Mouse (Mus musculus): ENCODE data around the gene Olfr1371.

The Olfr1371 gene

GRCm38 (mm10) chr11:52213887-52214286 is at the start of gene Olfr1371:
Olfr1371 (minus strand) TSS chr11:52213987.
- no peak for DNase-seq

DNA sequence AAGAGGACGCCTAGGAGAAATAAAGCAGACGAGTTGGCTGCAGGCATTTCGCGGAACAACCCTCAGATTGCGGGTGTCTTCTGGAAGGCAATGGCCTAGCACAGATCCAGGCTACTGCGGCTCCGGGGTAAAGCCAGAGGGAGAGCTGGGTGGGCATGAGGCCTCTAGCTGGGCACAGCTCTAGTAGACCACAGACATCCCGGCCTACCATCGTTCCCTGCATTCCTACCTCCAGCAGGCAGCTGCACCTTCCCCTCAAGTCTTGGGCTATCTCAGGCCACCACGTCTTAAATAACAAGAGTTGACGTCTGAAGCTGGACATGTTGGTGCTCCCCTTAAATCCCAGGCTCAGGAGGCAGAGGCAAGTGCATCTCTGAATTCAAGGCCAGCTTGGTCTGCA is 48.6 kb upstream of the Olfr1371 start:
- DNase-seq = no peak

- no peak for DNase-seq
These were observed 48.1 kb upstream of the Olfr1371 start for GRCm38 (mm10) chr11:52261937-52262336.

DNA sequence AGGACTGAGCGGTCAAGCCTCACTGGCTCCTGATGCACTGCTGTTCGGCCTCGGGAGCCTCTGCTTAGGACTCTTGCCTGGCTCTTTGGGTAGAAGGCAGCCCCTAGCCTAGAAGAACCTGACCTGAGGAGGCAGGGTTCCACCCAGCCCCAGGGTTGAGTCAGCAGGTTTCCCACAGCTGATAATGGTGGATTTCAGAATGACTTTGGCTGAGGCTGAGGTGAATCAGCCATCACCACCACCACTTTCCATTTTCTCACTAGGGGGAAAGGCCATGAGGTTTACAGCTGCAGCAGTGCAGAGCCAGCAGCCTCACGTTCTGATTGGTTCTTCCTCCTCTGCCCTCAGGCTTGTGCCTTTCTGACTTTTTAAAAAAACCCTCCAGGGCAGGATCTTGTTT is 47.1 kb upstream of the Olfr1371 start:
- DNase-seq = no peak

DNA sequence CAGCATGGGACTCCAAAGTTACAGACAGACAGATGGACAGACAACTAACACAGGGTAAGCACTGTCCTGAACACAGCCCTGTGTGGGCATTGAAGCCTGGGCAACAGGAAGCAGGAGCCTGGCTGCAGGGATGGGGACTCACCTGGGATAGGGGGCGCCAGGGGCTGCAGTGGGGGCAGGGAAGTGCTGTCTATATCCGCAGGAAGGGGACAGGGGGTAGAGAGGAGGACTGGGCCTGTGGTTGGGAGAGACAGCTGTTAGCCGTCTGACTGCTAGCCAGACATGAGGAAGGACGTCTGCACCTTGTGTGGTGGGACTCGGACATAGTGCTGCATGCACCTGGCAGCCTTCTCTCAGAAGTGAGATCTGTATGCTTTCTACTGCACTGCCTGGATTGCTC is 44.9 kb upstream of the Olfr1371 start:
- no peak for DNase-seq

DNA sequence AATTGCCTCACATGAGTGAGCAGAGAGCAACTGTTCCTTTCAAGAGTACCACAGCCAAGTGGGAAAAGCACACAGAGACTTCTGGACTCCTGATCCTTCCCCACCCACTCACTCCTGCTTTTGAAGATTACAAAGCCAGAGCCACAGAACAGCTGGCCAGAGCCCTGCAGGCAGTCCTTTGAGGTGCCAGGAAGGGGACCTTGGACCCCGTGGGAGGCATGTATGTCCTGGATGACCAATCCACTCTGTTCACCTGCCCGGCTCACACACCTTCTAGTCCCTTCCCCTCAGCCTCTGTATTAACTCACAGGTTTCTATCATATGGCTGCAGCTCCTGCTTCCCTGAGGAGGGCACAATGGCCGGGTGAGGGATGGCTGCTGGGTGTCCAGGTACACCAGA is 43.6 kb upstream of the Olfr1371 start:
- DNase-seq = no peak

- no peak for DNase-seq
These were observed 41.3 kb upstream of the Olfr1371 start for GRCm38 (mm10) chr11:52255077-52255476.

DNA sequence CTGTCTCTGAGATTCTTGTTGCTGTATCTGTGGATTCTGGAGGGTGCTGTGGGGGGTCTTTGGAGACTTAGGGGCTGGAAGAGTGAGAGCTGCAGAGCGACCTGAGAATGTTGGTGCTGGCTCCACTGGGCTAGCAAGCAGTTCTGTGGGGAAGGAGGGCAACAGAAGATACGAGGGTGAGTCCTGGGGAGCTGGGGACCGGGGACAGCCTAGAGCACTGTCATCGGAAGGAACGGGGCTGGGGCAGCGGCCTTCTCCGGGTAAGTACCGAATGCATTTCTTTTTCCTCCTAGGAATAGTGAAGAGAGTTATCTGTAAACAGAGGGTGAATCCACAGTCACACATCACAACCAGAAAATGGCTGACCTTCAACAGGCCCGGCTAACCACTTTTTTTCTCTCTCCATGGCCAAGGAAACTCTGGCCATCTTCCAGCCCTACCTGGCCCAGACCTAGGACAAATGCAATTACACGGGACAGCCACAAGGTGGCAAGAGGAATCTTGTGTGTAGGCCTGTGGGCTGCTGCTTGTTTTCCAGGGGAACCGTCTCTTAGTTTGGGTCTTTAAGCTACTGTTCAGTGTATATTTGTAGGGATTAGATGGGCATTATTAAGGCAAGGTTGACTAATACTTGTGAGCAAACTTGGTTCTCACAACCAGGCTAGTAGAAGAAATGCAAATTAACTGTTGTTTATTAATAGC is 40.0 kb upstream of the Olfr1371 start:
- peak; percentile 81 for DNase-seq

GRCm38 (mm10) chr11:52252692-52253091 is 38.9 kb upstream of the Olfr1371 start:
- DNase-seq = no peak

- DNase-seq = no peak
These were observed 38.0 kb upstream of the Olfr1371 start for GRCm38 (mm10) chr11:52251770-52252169.

DNA sequence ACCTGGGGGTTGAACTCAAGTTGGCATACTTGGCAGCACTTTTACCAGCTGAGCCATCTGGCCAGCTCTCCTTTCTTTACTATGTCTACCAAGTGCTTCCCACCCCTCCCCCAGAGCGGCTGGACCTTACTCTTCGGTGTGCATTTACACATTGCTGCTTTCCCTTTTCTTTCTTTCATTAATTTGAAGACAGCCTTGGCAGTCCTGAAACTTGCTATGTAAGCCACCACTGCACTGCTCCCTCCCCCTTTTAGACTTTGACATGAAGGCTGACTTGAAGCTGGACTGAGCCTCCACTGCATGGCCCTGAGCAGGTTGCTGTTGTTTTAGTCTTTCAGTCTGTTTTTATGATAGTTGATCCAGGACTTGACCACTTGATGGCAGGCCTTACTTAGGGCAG is 35.7 kb upstream of the Olfr1371 start:
- no peak for DNase-seq

GRCm38 (mm10) chr11:52240898-52241542 is 27.2 kb upstream of the Olfr1371 start:
- no peak for DNase-seq

- no peak for DNase-seq
These were observed 20.7 kb upstream of the Olfr1371 start for GRCm38 (mm10) chr11:52234509-52234908.

GRCm38 (mm10) chr11:52233906-52234305 is 20.1 kb upstream of the Olfr1371 start:
- no peak for DNase-seq

DNA sequence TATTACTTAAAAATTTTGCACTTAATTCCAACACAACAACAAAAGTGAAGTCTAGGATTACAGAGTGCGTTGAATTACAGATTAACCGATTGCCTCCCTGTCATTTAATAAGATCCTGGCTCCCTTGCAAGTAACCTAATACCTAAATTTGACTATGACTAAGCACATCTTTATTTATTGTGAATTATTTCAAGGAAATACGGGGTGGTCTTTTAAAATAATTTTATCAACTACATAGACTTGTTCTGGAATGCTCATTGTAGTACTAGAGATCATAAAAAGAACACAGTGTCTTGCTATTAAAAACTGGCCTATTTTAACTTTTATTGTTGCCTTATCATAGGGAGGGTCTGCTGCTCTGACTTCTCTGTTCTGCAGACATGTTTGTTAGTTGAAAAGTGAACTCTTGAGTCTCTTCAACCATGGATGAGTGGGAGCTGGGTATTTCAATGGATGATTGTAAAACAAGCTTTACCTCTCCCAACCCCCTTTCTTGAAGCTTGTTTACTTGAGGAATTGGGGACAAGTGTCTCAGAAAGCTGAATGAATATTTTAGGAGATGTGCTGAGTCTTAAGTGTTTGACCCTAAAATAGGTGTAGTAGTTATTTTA is 19.4 kb upstream of the Olfr1371 start:
- DNase-seq = no peak

- peak; percentile 89 for DNase-seq
These were observed 18.1 kb upstream of the Olfr1371 start, which contains the start of gene Skp1a for GRCm38 (mm10) chr11:52231606-52232541. Skp1a (plus strand) TSS chr11:52231995.

DNA sequence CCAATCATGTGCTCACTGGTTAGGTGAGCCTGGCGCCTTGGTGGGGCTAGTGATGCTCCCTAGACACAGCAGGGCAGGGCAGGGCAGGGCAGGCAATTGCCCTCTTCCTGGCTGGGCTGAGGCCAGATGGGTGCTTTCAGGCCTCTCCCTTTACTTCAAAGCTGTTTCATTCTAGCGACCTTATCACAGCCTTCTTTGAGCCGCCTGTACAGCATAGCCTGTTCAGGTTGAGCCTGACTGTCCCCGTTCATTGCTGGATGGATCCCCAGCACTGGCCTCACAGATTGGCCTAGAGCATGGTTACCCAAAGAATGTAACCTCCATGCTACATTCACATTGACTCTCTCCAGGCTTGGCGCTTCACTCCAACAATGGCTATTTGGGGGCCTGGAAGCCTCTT is 16.9 kb upstream of the Olfr1371 start:
- DNase-seq = no peak

DNA sequence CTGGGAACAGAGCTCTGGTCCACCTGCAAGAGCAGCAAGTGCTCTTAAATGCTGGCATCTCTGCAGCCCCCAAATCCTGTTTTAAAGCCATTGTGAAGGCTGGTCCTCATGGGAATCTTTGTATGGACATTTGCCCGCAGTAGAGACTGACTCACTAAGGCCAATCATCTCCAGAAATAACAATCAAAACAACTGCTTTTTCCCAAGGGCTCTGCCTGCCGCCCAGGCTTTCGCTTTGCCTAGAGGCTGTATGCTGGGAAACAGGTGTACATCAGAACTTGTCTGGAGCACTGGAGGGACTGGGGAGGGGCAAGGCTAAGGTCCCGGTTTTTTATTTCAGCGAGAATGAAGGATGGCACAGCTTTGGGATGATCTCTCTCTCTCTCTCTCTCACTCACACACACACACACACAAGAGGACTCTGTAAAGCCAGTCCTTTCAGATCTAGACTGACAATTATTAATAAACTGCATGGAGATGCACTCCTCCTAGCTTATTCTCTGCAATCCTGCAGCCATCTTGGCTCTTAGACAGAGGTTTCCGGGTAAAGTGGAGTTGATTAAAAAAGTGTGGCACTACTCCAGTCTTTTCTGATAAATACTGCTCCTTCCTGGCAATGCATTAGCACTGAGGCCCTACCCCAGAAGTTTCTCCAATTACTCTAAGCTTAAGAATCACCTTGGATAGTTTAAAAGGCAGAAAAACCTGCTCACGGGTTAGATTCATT is 15.1 kb upstream of the Olfr1371 start:
- DNase-seq = no peak

DNA sequence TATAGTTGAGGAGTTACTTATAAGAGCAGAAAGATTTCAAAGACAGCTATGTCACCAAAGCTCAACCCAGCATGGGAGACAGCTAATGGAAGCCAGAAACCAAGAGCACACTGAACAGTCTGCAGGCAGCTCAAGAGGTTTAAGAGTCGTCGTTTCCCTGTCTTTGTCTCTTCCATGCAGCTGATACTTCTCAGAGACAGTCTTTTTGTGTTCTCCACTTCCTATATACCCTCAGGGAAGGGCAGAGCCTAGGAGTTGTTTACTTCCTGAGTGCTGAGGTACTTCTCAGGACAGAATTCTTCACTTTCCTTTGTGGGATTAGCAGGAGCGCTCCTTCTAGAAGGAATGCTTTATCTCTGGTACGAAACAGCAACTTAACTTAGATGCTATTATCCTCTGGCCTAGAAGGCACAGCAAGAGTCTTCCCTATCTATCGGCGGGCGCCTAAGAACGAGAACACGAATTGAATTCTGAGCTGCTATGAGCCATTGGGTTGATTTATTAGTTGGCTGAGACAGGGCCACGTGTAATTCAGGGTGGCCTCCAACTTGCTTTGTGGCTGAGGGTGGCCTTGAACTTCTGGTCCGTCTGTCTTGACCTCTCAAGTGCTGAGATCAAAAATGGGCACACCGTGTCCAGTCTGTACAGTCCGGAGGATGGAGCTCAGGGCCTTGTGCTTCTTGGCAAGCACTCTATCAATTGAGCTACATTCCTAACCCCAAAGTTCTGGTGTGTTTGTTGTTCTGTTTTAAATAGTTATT is 13.9 kb upstream of the Olfr1371 start:
- no peak for DNase-seq

- no peak for DNase-seq
These were observed 13.3 kb upstream of the Olfr1371 start for GRCm38 (mm10) chr11:52227053-52227452.

GRCm38 (mm10) chr11:52225986-52226599 is 12.3 kb upstream of the Olfr1371 start:
- DNase-seq = no peak
